ENCODE assay signal across 28 mouse cellular contexts in genomic region chr17:28699789-28700188, GRCm38 (mm10). TPM values are rescaled to one million over a fixed set of nuclear protein-coding genes. Genes with fewer than 3 reads are reported as not detected.
DNase-seq lines count a peak whose midpoint lies in the region; ATAC-seq and TF ChIP-seq lines count a peak whose summit lies in the region.
"Had no signal": no experiment of that assay in that cellular context is flagged by ENCODE, and none has a peak within 500 bp of the region (broad histone marks: within the 10 kb centered on the region; RNA-seq: fewer than 3 reads in every experiment).

No protein-coding gene starts in this region.

- peaks cover 78% of the 10 kb centered on the region for H3K4me1 ChIP-seq in liver, embryonic 12.5 days
- peaks cover 27% of the 10 kb centered on the region for H3K4me1 ChIP-seq in midbrain, embryonic 15.5 days

- DNase-seq in gastrocnemius, adult 2 months = no peak
- DNase-seq in gastrocnemius, adult 18-20 months (ENCODE audit: low spot score) = no peak
- peak; percentile 52 for DNase-seq in MEL-GATA-1-ER (ENCODE audit: extremely low read depth, low read depth)
- no peak for DNase-seq in adrenal gland, adult 2 months
- no peak for DNase-seq in ovary, postnatal 14 days (ENCODE audit: low spot score)
- DNase-seq: adrenal gland, adult 8-10 months; cerebellum, adult 2 months; cerebellum, postnatal 36 days; gastrocnemius, postnatal 14 days; heart, adult 2 months; kidney, adult 8-10 months; kidney, postnatal 14 days; layer of hippocampus, postnatal 36 days; midbrain, embryonic 14.5 days; right cerebral cortex, adult 18-20 months; right cerebral cortex, postnatal 4 days; thymus, postnatal 25 days had no signal

- H3K27me3 ChIP-seq in liver, embryonic 12.5 days (replicated peaks) = no peaks in the 10 kb centered on the region
- no peaks in the 10 kb centered on the region for H3K27me3 ChIP-seq in midbrain, embryonic 15.5 days (replicated peaks)
- H3K27me3 ChIP-seq: embryonic facial prominence, embryonic 15.5 days; forebrain, embryonic 15.5 days; limb, embryonic 12.5 days; neural tube, embryonic 13.5 days; Patski had no signal

- ATAC-seq in liver, embryonic 12.5 days = peak; percentile 68
- ATAC-seq in megakaryocyte progenitor cell, adult 5-6 weeks (replicated peaks; ENCODE audit: poor library complexity) = peak; percentile 85
- ATAC-seq in midbrain, embryonic 15.5 days (replicated peaks) = no peak
- ATAC-seq: forebrain, embryonic 15.5 days; lung, postnatal 0 days; Patski had no signal

- peak overlapping the region; percentile 84 for H3K27ac ChIP-seq in gastrocnemius, adult 2 months
- H3K27ac ChIP-seq in liver, embryonic 12.5 days = no peak overlapping the region
- H3K27ac ChIP-seq in midbrain, embryonic 15.5 days = no peak overlapping the region
- H3K27ac ChIP-seq: embryonic facial prominence, embryonic 15.5 days; forebrain, embryonic 15.5 days; heart, adult 2 months; hindbrain, embryonic 14.5 days; limb, embryonic 12.5 days; macrophage; neural tube, embryonic 13.5 days had no signal

- peak overlapping the region; percentile 9; the same call in 1 of the 2 replicates for H3K4me2 ChIP-seq in liver, embryonic 12.5 days
- H3K4me2 ChIP-seq in midbrain, embryonic 15.5 days = no peak overlapping the region
- H3K4me2 ChIP-seq: embryonic facial prominence, embryonic 15.5 days; forebrain, embryonic 15.5 days; hindbrain, embryonic 14.5 days; limb, embryonic 12.5 days; neural tube, embryonic 13.5 days had no signal

- no peak for TF ChIP-seq CTCF in gastrocnemius, adult 2 months (IDR thresholded peaks at IDR 0.05)

- peaks cover 20% of the 10 kb centered on the region; the same call in 1 of the 2 replicates for H3K36me3 ChIP-seq in liver, embryonic 12.5 days
- H3K36me3 ChIP-seq in midbrain, embryonic 15.5 days (replicated peaks) = no peaks in the 10 kb centered on the region
- H3K36me3 ChIP-seq: embryonic facial prominence, embryonic 15.5 days; forebrain, embryonic 15.5 days; neural tube, embryonic 13.5 days had no signal

- no peaks in the 10 kb centered on the region for H3K9me3 ChIP-seq in liver, embryonic 12.5 days (replicated peaks)
- no peaks in the 10 kb centered on the region for H3K9me3 ChIP-seq in midbrain, embryonic 15.5 days
- H3K9me3 ChIP-seq: embryonic facial prominence, embryonic 15.5 days; forebrain, embryonic 15.5 days; limb, embryonic 12.5 days; neural tube, embryonic 13.5 days had no signal

- 23% methylated on average over 7 of the region's 7 CpGs for WGBS in liver, embryonic 12.5 days (ENCODE audit: insufficient replicate concordance)
- WGBS in midbrain, embryonic 15.5 days = 85% methylated on average over 7 of the region's 7 CpGs

- intact Hi-C loops in gastrocnemius, adult 2 months (cut with DNase I) = loop anchor here (10.0 kb wide), 2 partner anchors 335 to 825 kb away; partner anchors contain the start of gene Srsf3

- H3K4me3 ChIP-seq in gastrocnemius, adult 2 months = no peak overlapping the region
- H3K4me3 ChIP-seq in liver, embryonic 12.5 days = no peak overlapping the region
- H3K4me3 ChIP-seq in midbrain, embryonic 15.5 days = no peak overlapping the region
- H3K4me3 ChIP-seq: embryonic facial prominence, embryonic 15.5 days; forebrain, embryonic 15.5 days; heart, adult 2 months; limb, embryonic 12.5 days; neural tube, embryonic 13.5 days had no signal

- no peak overlapping the region for H3K9ac ChIP-seq in liver, embryonic 12.5 days
- no peak overlapping the region for H3K9ac ChIP-seq in midbrain, embryonic 15.5 days
- H3K9ac ChIP-seq: embryonic facial prominence, embryonic 15.5 days; forebrain, embryonic 15.5 days; hindbrain, embryonic 14.5 days; limb, embryonic 12.5 days; neural tube, embryonic 13.5 days had no signal

RNA-seq across cellular contexts. Expression of gene Mapk14, which starts 8.7 kb away (rescaled TPM):
- 10 to 100 TPM; 87.8 to 99.6 TPM for total RNA-seq in gastrocnemius, adult 2 months (2021)
- 10 to 100 TPM; 87.4 to 93.2 TPM for total RNA-seq in gastrocnemius, adult 18-20 months (2021)
- 53.4 and 55.7 TPM in 2 replicates for polyA plus RNA-seq in liver, embryonic 12.5 days (2016; fragmentation: Nextera tagmentation; extraction: Ambion mirVana)
- 111 TPM in 2 replicates for total RNA-seq in megakaryocyte progenitor cell, adult 5-6 weeks (2015)
- 100 and 110 TPM in 2 replicates for total RNA-seq in megakaryocyte progenitor cell, adult 5-6 weeks (2017)
- 10 to 100 TPM; 74.4 to 85.2 TPM for total RNA-seq in adrenal gland, adult 2 months (2021)
- polyA plus RNA-seq in adrenal gland, adult 2 months (2012; rRNA removed) = 52.9 and 65.3 TPM in 2 replicates
- polyA plus RNA-seq in midbrain, embryonic 15.5 days (2015; fragmentation: Nextera tagmentation; extraction: Ambion mirVana) = 27.5 and 27.7 TPM in 2 replicates

RNA-seq across cellular contexts. Expression of gene Slc26a8, which starts 9.8 kb away (rescaled TPM):
- total RNA-seq in gastrocnemius, adult 2 months (2021) = under 1 TPM; 0.38 to 0.50 TPM
- total RNA-seq in gastrocnemius, adult 18-20 months (2021) = under 1 TPM; 0.17 to 0.18 TPM
- 0.41 and 0.48 TPM in 2 replicates for polyA plus RNA-seq in liver, embryonic 12.5 days (2016; fragmentation: Nextera tagmentation; extraction: Ambion mirVana)
- total RNA-seq in megakaryocyte progenitor cell, adult 5-6 weeks (2015) = 1.3 and 3.0 TPM in 2 replicates
- 0.21 and 1.5 TPM in 2 replicates for total RNA-seq in megakaryocyte progenitor cell, adult 5-6 weeks (2017)
- 1 to 10 TPM; 1.2 to 1.3 TPM for total RNA-seq in adrenal gland, adult 2 months (2021)
- 1.1 TPM in 2 replicates for polyA plus RNA-seq in adrenal gland, adult 2 months (2012; rRNA removed)
- polyA plus RNA-seq in midbrain, embryonic 15.5 days (2015; fragmentation: Nextera tagmentation; extraction: Ambion mirVana) = 1.4 and 1.5 TPM in 2 replicates
- polyA plus RNA-seq: macrophage had no signal

RNA-seq across cellular contexts. Expression of gene AC170998.1, which starts 26.1 kb away (rescaled TPM):
- total RNA-seq in gastrocnemius, adult 2 months (2021) = under 1 TPM; 0.39 to 0.71 TPM
- total RNA-seq in gastrocnemius, adult 18-20 months (2021) = under 1 TPM in 1 of 2 experiments, not detected in 1; 0.66 TPM
- polyA plus RNA-seq in liver, embryonic 12.5 days (2016; fragmentation: Nextera tagmentation; extraction: Ambion mirVana) = 2.5 and 3.1 TPM in 2 replicates
- total RNA-seq in megakaryocyte progenitor cell, adult 5-6 weeks (2015) = 4.3 and 6.5 TPM in 2 replicates
- total RNA-seq in megakaryocyte progenitor cell, adult 5-6 weeks (2017) = 1.1 and 5.1 TPM in 2 replicates
- total RNA-seq in adrenal gland, adult 2 months (2021) = 1 to 10 TPM in 1 of 2 experiments, not detected in 1; 1.7 TPM
- 0.31 and 0.40 TPM in 2 replicates for polyA plus RNA-seq in adrenal gland, adult 2 months (2012; rRNA removed)
- 2.4 TPM in 2 replicates for polyA plus RNA-seq in midbrain, embryonic 15.5 days (2015; fragmentation: Nextera tagmentation; extraction: Ambion mirVana)
